Mouse (Mus musculus) granulocyte monocyte progenitor cell, adult 5-6 weeks (primary cell): ENCODE results near the gene Gfra4. TPM values are rescaled to one million over a fixed set of nuclear protein-coding genes. Genes with fewer than 3 reads are reported as not detected.
"Not testable (repeated sequence)": the region's sequence is repeated elsewhere in the genome, so short reads cannot be mapped to it uniquely, and the experiment has no call there.

Source experiments
- ATAC-seq: replicated peaks from 2 replicates; pipeline ENCODE4 v1.8.0; 2016; ENCODE audit warnings: mild to moderate bottlenecking, moderate TSS enrichment, inconsistent platforms; ENCODE audit not compliant: poor library complexity, severe bottlenecking
- total RNA-seq, 2 experiments: library from RNA; stranded (forward) in 1 of 2; stranded (reverse) in 1 of 2; fragments of 200-712, 200-1000 nt in 1 of 2; fragments of >200 nt in 1 of 2; fragmentation: Nextera tagmentation in 1 of 2; gene quantifications; 2 replicates each; pipeline ENCODE4 v1.2.3; 2014 to 2017

Gfra4 gene
- total RNA-seq, 2 experiments from 2014 or later: not detected

GRCm38 (mm10) chr2:131052862-131053418 lies 10.1 kb upstream of the Gfra4 start:
- no peak for ATAC-seq

- no peak for ATAC-seq
These were observed 9.2 kb upstream of the Gfra4 start for GRCm38 (mm10) chr2:131052043-131052442.

GRCm38 (mm10) chr2:131046025-131046424 lies 3.1 kb upstream of the Gfra4 start:
- no peak for ATAC-seq

- ATAC-seq: no peak
These were observed 2.3 kb upstream of the Gfra4 start for GRCm38 (mm10) chr2:131044989-131045720.

GRCm38 (mm10) chr2:131044354-131044852 lies 1.5 kb upstream of the Gfra4 start:
- no peak for ATAC-seq

GRCm38 (mm10) chr2:131040854-131041825 lies 1.7 kb downstream of the Gfra4 start:
- no peak for ATAC-seq

GRCm38 (mm10) chr2:131038675-131039074 lies 4.2 kb downstream of the Gfra4 start:
- ATAC-seq: no peak

GRCm38 (mm10) chr2:131038197-131038596 lies 4.7 kb downstream of the Gfra4 start:
- ATAC-seq: no peak

- peak; percentile 67 for ATAC-seq
These were observed 5.5 kb downstream of the Gfra4 start for GRCm38 (mm10) chr2:131037226-131037990.

GRCm38 (mm10) chr2:131036757-131037156 lies 6.1 kb downstream of the Gfra4 start:
- ATAC-seq: peak; percentile 54; the same call in 1 of the 2 replicates

GRCm38 (mm10) chr2:131036343-131036742 lies 6.5 kb downstream of the Gfra4 start:
- ATAC-seq: no peak

GRCm38 (mm10) chr2:131031406-131031805 lies 11.5 kb downstream of the Gfra4 start:
- ATAC-seq: not testable (repeated sequence)

- no peak for ATAC-seq
These were observed 11.9 kb downstream of the Gfra4 start for GRCm38 (mm10) chr2:131030998-131031397.

- no peak for ATAC-seq
These were observed 12.3 kb downstream of the Gfra4 start for GRCm38 (mm10) chr2:131030561-131030960.

GRCm38 (mm10) chr2:131029065-131029935 lies 13.6 kb downstream of the Gfra4 start:
- ATAC-seq: no peak

- ATAC-seq: no peak
These were observed 15.9 kb downstream of the Gfra4 start for GRCm38 (mm10) chr2:131026941-131027340.

GRCm38 (mm10) chr2:131025230-131025629 lies 17.7 kb downstream of the Gfra4 start:
- no peak for ATAC-seq

- ATAC-seq: no peak
These were observed 32.3 kb downstream of the Gfra4 start for GRCm38 (mm10) chr2:131010566-131010965.

- no peak for ATAC-seq
These were observed 33.8 kb downstream of the Gfra4 start for GRCm38 (mm10) chr2:131009123-131009522.
